Mouse (Mus musculus) limb, embryonic 13.5 days (tissue): Measurements from ENCODE around the gene Tpm1. TPM values are rescaled to one million over a fixed set of nuclear protein-coding genes. Genes with fewer than 3 reads are reported as not detected.

Source experiments
- ATAC-seq: fragments of 200-750 bp; cut with Nextera tagmentation; 2 replicates; pipeline ENCODE4 v1.8.0; 2017; ENCODE audit warnings: low read depth, moderate number of reproducible peaks, moderate TSS enrichment; ENCODE audit not compliant: low FRiP score
- H3K27ac ChIP-seq: fragments of 300-500 bp; sonication (generic); 2 replicates; pipeline ENCODE4 v1.5.1; 2015; ENCODE audit warnings: inconsistent platforms, mild to moderate bottlenecking, moderate library complexity
- H3K27me3 ChIP-seq: fragments of 300-500 bp; sonication (generic); 2 replicates; pipeline ENCODE4 v1.6.1; 2015; ENCODE audit warnings: mild to moderate bottlenecking, inconsistent platforms
- H3K36me3 ChIP-seq: fragments of 300-500 bp; sonication (generic); 2 replicates; pipeline ENCODE4 v1.6.1; 2015; ENCODE audit warnings: inconsistent platforms, mild to moderate bottlenecking, moderate library complexity
- H3K4me1 ChIP-seq: fragments of 300-500 bp; sonication (generic); 2 replicates; pipeline ENCODE4 v1.6.1; 2015; ENCODE audit warnings: inconsistent platforms
- H3K4me2 ChIP-seq: fragments of 300-500 bp; sonication (generic); replicated peaks from 2 replicates; pipeline ENCODE4 v1.6.1; 2015; ENCODE audit warnings: inconsistent platforms, mild to moderate bottlenecking, moderate library complexity
- H3K4me3 ChIP-seq: fragments of 300-500 bp; sonication (generic); 2 replicates; pipeline ENCODE4 v1.5.1; 2015; ENCODE audit warnings: moderate library complexity, mild to moderate bottlenecking, inconsistent platforms
- H3K9ac ChIP-seq: fragments of 300-500 bp; sonication (generic); 2 replicates; pipeline ENCODE4 v1.6.1; 2015; ENCODE audit warnings: mild to moderate bottlenecking, inconsistent platforms
- H3K9me3 ChIP-seq: fragments of 300-500 bp; sonication (generic); 2 replicates; pipeline ENCODE4 v1.6.1; 2016; ENCODE audit warnings: inconsistent platforms
- WGBS: fragments of 180-500 bp; shearing (Covaris S2); methylation state at CpG from one replicate; pipeline ENCODE4 v1.1.7; 2015; 5-methylcytosine and 5-hydroxymethylcytosine counted together
- polyA plus RNA-seq: library from polyadenylated mRNA; unstranded; fragments of >200 nt; fragmentation: Nextera tagmentation; extraction: Ambion mirVana; gene quantifications from 2 replicates; pipeline ENCODE4 v1.2.1, GENCODE M21; 2015

Tpm1 gene
- polyA plus RNA-seq, 1 experiment from 2014 or later, result 775 TPM

- no peaks in the 10 kb centered on the region for H3K36me3 ChIP-seq
- 80% methylated on average over 2 of the region's 2 CpGs for WGBS
- H3K9ac ChIP-seq, result no peak overlapping the region
- H3K4me1 ChIP-seq, result peaks cover 32% of the 10 kb centered on the region
- no peaks in the 10 kb centered on the region for H3K9me3 ChIP-seq
- ATAC-seq, result no peak
- no peaks in the 10 kb centered on the region for H3K27me3 ChIP-seq
- H3K4me3 ChIP-seq, result no peak overlapping the region
- no peak overlapping the region for H3K4me2 ChIP-seq
- H3K27ac ChIP-seq, result no peak overlapping the region
Measured at GRCm38 (mm10) chr9:67013501-67013900, 35.7 kb downstream of the Tpm1 start.

GRCm38 (mm10) chr9:67012470-67012869, 36.7 kb downstream of the Tpm1 start:
- no peaks in the 10 kb centered on the region for H3K9me3 ChIP-seq
- WGBS, result 25% methylated on average over 3 of the region's 3 CpGs
- no peaks in the 10 kb centered on the region for H3K36me3 ChIP-seq
- peak; percentile 85 for ATAC-seq
- H3K4me3 ChIP-seq, result no peak overlapping the region
- H3K4me1 ChIP-seq, result peaks cover 42% of the 10 kb centered on the region
- H3K27ac ChIP-seq, result peak overlapping the region; percentile 63; the same call in 1 of the 2 replicates
- no peak overlapping the region for H3K4me2 ChIP-seq
- no peak overlapping the region for H3K9ac ChIP-seq
- no peaks in the 10 kb centered on the region for H3K27me3 ChIP-seq

- 84% methylated on average over 9 of the region's 9 CpGs for WGBS
- Histone ChIP-seq H3K36me3 (no peaks in the 10 kb centered on the region), H3K4me3 (no peak overlapping the region), H3K27me3 (no peaks in the 10 kb centered on the region), H3K9ac (no peak overlapping the region), H3K4me1 (peaks cover 49% of the 10 kb centered on the region), H3K27ac (no peak overlapping the region), H3K4me2 (no peak overlapping the region), H3K9me3 (no peaks in the 10 kb centered on the region)
- no peak for ATAC-seq
Measured at GRCm38 (mm10) chr9:67011483-67011882, 37.7 kb downstream of the Tpm1 start.

GRCm38 (mm10) chr9:67008781-67009180, 40.4 kb downstream of the Tpm1 start:
- WGBS, result 6% methylated on average over 11 of the region's 11 CpGs
- no peaks in the 10 kb centered on the region for H3K36me3 ChIP-seq
- H3K9ac ChIP-seq, result peak overlapping the region; percentile 10; the same call in 1 of the 2 replicates
- H3K4me2 ChIP-seq, result peak overlapping the region; percentile 33
- no peak overlapping the region for H3K4me3 ChIP-seq
- H3K27me3 ChIP-seq, result no peaks in the 10 kb centered on the region
- H3K27ac ChIP-seq, result peak overlapping the region; percentile 74
- H3K4me1 ChIP-seq, result peaks cover 54% of the 10 kb centered on the region
- no peak for ATAC-seq
- no peaks in the 10 kb centered on the region for H3K9me3 ChIP-seq

- H3K27me3 ChIP-seq, result no peaks in the 10 kb centered on the region
- 68% methylated on average over 4 of the region's 4 CpGs for WGBS
- no peak overlapping the region for H3K4me2 ChIP-seq
- peaks cover 38% of the 10 kb centered on the region for H3K4me1 ChIP-seq
- H3K9me3 ChIP-seq, result no peaks in the 10 kb centered on the region
- no peak overlapping the region for H3K4me3 ChIP-seq
- no peak overlapping the region for H3K9ac ChIP-seq
- H3K36me3 ChIP-seq, result no peaks in the 10 kb centered on the region
- ATAC-seq, result no peak
- no peak overlapping the region for H3K27ac ChIP-seq
Measured at GRCm38 (mm10) chr9:67006376-67006775, 42.8 kb downstream of the Tpm1 start.

GRCm38 (mm10) chr9:67005161-67005742, 44.0 kb downstream of the Tpm1 start:
- peaks cover 40% of the 10 kb centered on the region for H3K4me1 ChIP-seq
- H3K9me3 ChIP-seq, result no peaks in the 10 kb centered on the region
- H3K27ac ChIP-seq, result no peak overlapping the region
- no peak overlapping the region for H3K4me2 ChIP-seq
- no peaks in the 10 kb centered on the region for H3K36me3 ChIP-seq
- H3K27me3 ChIP-seq, result no peaks in the 10 kb centered on the region
- H3K4me3 ChIP-seq, result no peak overlapping the region
- WGBS, result 88% methylated on average over 11 of the region's 11 CpGs
- ATAC-seq, result no peak
- no peak overlapping the region for H3K9ac ChIP-seq

- H3K4me3 ChIP-seq, result no peak overlapping the region
- no peak for ATAC-seq
- H3K27me3 ChIP-seq, result no peaks in the 10 kb centered on the region
- H3K4me1 ChIP-seq, result peaks cover 27% of the 10 kb centered on the region
- H3K9me3 ChIP-seq, result no peaks in the 10 kb centered on the region
- H3K9ac ChIP-seq, result no peak overlapping the region
- no peaks in the 10 kb centered on the region for H3K36me3 ChIP-seq
- H3K27ac ChIP-seq, result no peak overlapping the region
- 49% methylated on average over 4 of the region's 4 CpGs for WGBS
- H3K4me2 ChIP-seq, result no peak overlapping the region
Measured at GRCm38 (mm10) chr9:67003656-67004055, 45.5 kb downstream of the Tpm1 start.

GRCm38 (mm10) chr9:67003156-67003555, 46.0 kb downstream of the Tpm1 start:
- H3K36me3 ChIP-seq, result no peaks in the 10 kb centered on the region
- H3K4me2 ChIP-seq, result no peak overlapping the region
- WGBS, result 38% methylated on average over 4 of the region's 4 CpGs
- H3K4me1 ChIP-seq, result peaks cover 22% of the 10 kb centered on the region
- H3K27me3 ChIP-seq, result no peaks in the 10 kb centered on the region
- ATAC-seq, result no peak
- H3K9ac ChIP-seq, result no peak overlapping the region
- H3K27ac ChIP-seq, result no peak overlapping the region
- H3K9me3 ChIP-seq, result no peaks in the 10 kb centered on the region
- no peak overlapping the region for H3K4me3 ChIP-seq

- Histone ChIP-seq H3K36me3 (no peaks in the 10 kb centered on the region), H3K4me1 (peaks cover 8% of the 10 kb centered on the region; the same call in 1 of the 2 replicates), H3K27ac (no peak overlapping the region), H3K9ac (no peak overlapping the region), H3K4me2 (no peak overlapping the region), H3K27me3 (no peaks in the 10 kb centered on the region), H3K4me3 (no peak overlapping the region), H3K9me3 (no peaks in the 10 kb centered on the region)
- ATAC-seq, result no peak
- WGBS, result 72% methylated on average over 4 of the region's 4 CpGs
Measured at GRCm38 (mm10) chr9:67001506-67001905, 47.7 kb downstream of the Tpm1 start.

GRCm38 (mm10) chr9:67001050-67001449, 48.2 kb downstream of the Tpm1 start:
- no peak for ATAC-seq
- Histone ChIP-seq H3K9me3 (no peaks in the 10 kb centered on the region), H3K4me1 (peaks cover 4% of the 10 kb centered on the region; the same call in 1 of the 2 replicates), H3K27me3 (no peaks in the 10 kb centered on the region), H3K27ac (no peak overlapping the region), H3K4me2 (no peak overlapping the region), H3K9ac (no peak overlapping the region), H3K4me3 (no peak overlapping the region), H3K36me3 (no peaks in the 10 kb centered on the region)
- 8% methylated on average over 6 of the region's 6 CpGs for WGBS

- Histone ChIP-seq H3K4me2 (no peak overlapping the region), H3K9me3 (no peaks in the 10 kb centered on the region), H3K9ac (no peak overlapping the region), H3K27me3 (no peaks in the 10 kb centered on the region), H3K27ac (no peak overlapping the region), H3K4me3 (no peak overlapping the region), H3K36me3 (no peaks in the 10 kb centered on the region), H3K4me1 (0 out of 2 replicates have a peak, but pooled peaks cover 3% of the 10 kb centered on the region)
- 93% methylated on average over 8 of the region's 8 CpGs for WGBS
- ATAC-seq, result no peak
Measured at GRCm38 (mm10) chr9:66999698-67000097, 49.5 kb downstream of the Tpm1 start.

GRCm38 (mm10) chr9:66991750-66992410, 57.3 kb downstream of the Tpm1 start:
- H3K4me3 ChIP-seq, result no peak overlapping the region
- ATAC-seq, result no peak
- H3K9ac ChIP-seq, result no peak overlapping the region
- H3K36me3 ChIP-seq, result no peaks in the 10 kb centered on the region
- peaks cover 35% of the 10 kb centered on the region for H3K4me1 ChIP-seq
- H3K27me3 ChIP-seq, result no peaks in the 10 kb centered on the region
- H3K9me3 ChIP-seq, result no peaks in the 10 kb centered on the region
- no peak overlapping the region for H3K4me2 ChIP-seq
- no peak overlapping the region for H3K27ac ChIP-seq
- WGBS, result 71% methylated on average over 8 of the region's 8 CpGs
